Mouse (Mus musculus): ENCODE data around the gene Itpa.

GRCm38 (mm10) chr2:130628424-130628823 is 39.0 kb upstream of the Itpa start:
- TF ChIP-seq CTCF (IDR thresholded peaks at IDR 0.05; ENCODE audit: control insufficient read depth, insufficient read depth, insufficient replicate concordance, low read depth, low read length) = no peak
- TF ChIP-seq POLR2A (IDR thresholded peaks at IDR 0.05; ENCODE audit: control insufficient read depth, low read depth, low read length) = no peak

Data from testis, adult 2 months (tissue).